Mouse (Mus musculus) spleen, postnatal 10 days (tissue): Measurements from ENCODE around the gene Riok2.
A peak's percentile ranks its signal among the peaks of the same experiment; 100 is the strongest.
"Not testable (repeated sequence)": the region's sequence is repeated elsewhere in the genome, so short reads cannot be mapped to it uniquely, and the experiment has no call there.

Experiments
- DNase-seq, 2 experiments: peaks; one replicate each; pipeline ENCODE4 v3.0.0; 2021 to 2022; ENCODE audit warnings: low spot score in 2 of 2

The Riok2 gene

GRCm38 (mm10) chr17:17373918-17374910, at the start of gene Riok2:
Riok2 (plus strand) TSS chr17:17374309.
- peak; percentile 88 to 95 for DNase-seq

GRCm38 (mm10) chr17:17326022-17326421, 48.1 kb upstream of the Riok2 start:
- not testable (repeated sequence) for DNase-seq

GRCm38 (mm10) chr17:17326636-17327035, 47.5 kb upstream of the Riok2 start:
- DNase-seq = no peak

GRCm38 (mm10) chr17:17345374-17346183, 28.5 kb upstream of the Riok2 start:
- DNase-seq = not testable (repeated sequence)

GRCm38 (mm10) chr17:17346281-17346680, 27.8 kb upstream of the Riok2 start:
- not testable (repeated sequence) for DNase-seq

GRCm38 (mm10) chr17:17373550-17373917, 575 bp upstream of the Riok2 start:
- DNase-seq = no peak

- no peak for DNase-seq
Measured at GRCm38 (mm10) chr17:17375581-17375980, 1.5 kb downstream of the Riok2 start.

- no peak for DNase-seq
Measured at GRCm38 (mm10) chr17:17383703-17384102, 9.6 kb downstream of the Riok2 start.

GRCm38 (mm10) chr17:17384502-17384901, 10.4 kb downstream of the Riok2 start:
- DNase-seq = no peak

GRCm38 (mm10) chr17:17386117-17386516, 12.0 kb downstream of the Riok2 start:
- no peak for DNase-seq

- DNase-seq = no peak
Measured at GRCm38 (mm10) chr17:17391823-17392222, 17.7 kb downstream of the Riok2 start.

- DNase-seq = no peak
Measured at GRCm38 (mm10) chr17:17392863-17393262, 18.8 kb downstream of the Riok2 start.

GRCm38 (mm10) chr17:17393300-17393699, 19.2 kb downstream of the Riok2 start:
- no peak for DNase-seq

GRCm38 (mm10) chr17:17394336-17394735, 20.2 kb downstream of the Riok2 start:
- DNase-seq = peak; percentile 55 to 83

GRCm38 (mm10) chr17:17396869-17397268, 22.8 kb downstream of the Riok2 start:
- DNase-seq = no peak

GRCm38 (mm10) chr17:17398664-17399063, 24.6 kb downstream of the Riok2 start:
- no peak for DNase-seq

- DNase-seq = peak in 1 of 2 experiments; percentile 20
Measured at GRCm38 (mm10) chr17:17402222-17403004, 28.3 kb downstream of the Riok2 start, which contains the start of gene Lix1. Lix1 (plus strand) TSS chr17:17402672.

GRCm38 (mm10) chr17:17403038-17403437, 28.9 kb downstream of the Riok2 start:
- no peak for DNase-seq

- DNase-seq = no peak
Measured at GRCm38 (mm10) chr17:17403578-17404112, 29.5 kb downstream of the Riok2 start.

- no peak for DNase-seq
Measured at GRCm38 (mm10) chr17:17404811-17405544, 30.9 kb downstream of the Riok2 start.

- no peak for DNase-seq
Measured at GRCm38 (mm10) chr17:17405606-17406005, 31.5 kb downstream of the Riok2 start.
